Mouse (Mus musculus) hindbrain, embryonic 14.5 days (tissue): Measurements from ENCODE around the gene Slc9a1. TPM values are rescaled to one million over a fixed set of nuclear protein-coding genes. Genes with fewer than 3 reads are reported as not detected.

Experiments
- ATAC-seq: fragments of 200-750 bp; cut with Nextera tagmentation; 2 replicates; pipeline ENCODE4 v1.8.0; 2017; ENCODE audit warnings: moderate number of reproducible peaks, mild to moderate bottlenecking, moderate TSS enrichment, moderate library complexity; ENCODE audit not compliant: low FRiP score
- DNase-seq: peaks from one replicate; pipeline ENCODE4 v3.0.0-alpha.2; 2015; ENCODE audit warnings: low spot score
- H3K27ac ChIP-seq: fragments of 300-500 bp; sonication (generic); 2 replicates; pipeline ENCODE4 v1.5.1; 2014; ENCODE audit warnings: mild to moderate bottlenecking, moderate library complexity
- H3K27me3 ChIP-seq: fragments of 300-500 bp; sonication (generic); 2 replicates; pipeline ENCODE4 v1.6.1; 2014; ENCODE audit warnings: mild to moderate bottlenecking, low read length, mixed read lengths; ENCODE audit not compliant: control insufficient read depth, insufficient read depth
- H3K36me3 ChIP-seq: fragments of 300-500 bp; sonication (generic); replicated peaks from 2 replicates; pipeline ENCODE4 v1.6.1; 2014; ENCODE audit not compliant: control insufficient read depth, insufficient read depth
- H3K4me1 ChIP-seq: fragments of 300-500 bp; sonication (generic); replicated peaks from 2 replicates; pipeline ENCODE4 v1.6.1; 2014; ENCODE audit warnings: antibody characterized with exemption, low read length, mixed read lengths; ENCODE audit not compliant: control insufficient read depth, insufficient read depth
- H3K4me2 ChIP-seq: fragments of 300-500 bp; sonication (generic); replicated peaks from 2 replicates; pipeline ENCODE4 v1.6.1; 2014; ENCODE audit warnings: mild to moderate bottlenecking, moderate library complexity
- H3K4me3 ChIP-seq: fragments of 300-500 bp; sonication (generic); replicated peaks from 2 replicates; pipeline ENCODE4 v1.5.1; 2014; ENCODE audit warnings: mild to moderate bottlenecking, low read length
- H3K9ac ChIP-seq: fragments of 300-500 bp; sonication (generic); 2 replicates; pipeline ENCODE4 v1.6.1; 2014
- H3K9me3 ChIP-seq: fragments of 300-500 bp; sonication (generic); 2 replicates; pipeline ENCODE4 v1.6.1; 2016; ENCODE audit warnings: low read length; ENCODE audit not compliant: control insufficient read depth
- WGBS: fragments of 180-500 bp; shearing (Covaris S2); extraction: QIAGEN DNeasy Blood & Tissue Kit; methylation state at CpG from one replicate; pipeline ENCODE4 v1.1.7; 2014; 5-methylcytosine and 5-hydroxymethylcytosine counted together
- polyA plus RNA-seq: library from polyadenylated mRNA; unstranded; fragments of >200 nt; fragmentation: Nextera tagmentation; extraction: Ambion mirVana; gene quantifications from 2 replicates; pipeline ENCODE4 v1.2.1, GENCODE M21; 2014

Slc9a1 gene
- polyA plus RNA-seq, 1 experiment from 2014 or later = 8.5 TPM

DNA sequence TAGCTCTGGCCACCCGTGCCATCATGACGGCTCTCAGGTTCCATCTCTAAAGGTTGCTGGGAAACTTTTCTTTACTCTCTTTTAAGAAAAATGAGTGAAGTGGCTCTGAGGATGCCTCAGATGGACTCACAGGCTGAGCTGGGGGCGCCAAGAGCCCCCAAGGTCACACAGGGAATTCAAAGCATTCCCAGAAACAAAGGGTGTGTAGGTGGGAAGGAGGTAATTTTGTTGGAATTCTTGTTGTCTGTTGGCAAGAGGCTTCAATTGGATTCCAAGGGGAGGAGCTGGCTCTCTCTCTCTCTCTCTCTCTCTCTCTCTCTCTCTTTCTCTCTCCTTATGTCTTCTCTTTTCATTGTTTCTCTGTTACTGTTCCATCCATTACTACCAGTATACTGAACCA, 72.7 kb downstream of the Slc9a1 start:
- H3K9ac ChIP-seq = no peak overlapping the region
- no peak for ATAC-seq

DNA sequence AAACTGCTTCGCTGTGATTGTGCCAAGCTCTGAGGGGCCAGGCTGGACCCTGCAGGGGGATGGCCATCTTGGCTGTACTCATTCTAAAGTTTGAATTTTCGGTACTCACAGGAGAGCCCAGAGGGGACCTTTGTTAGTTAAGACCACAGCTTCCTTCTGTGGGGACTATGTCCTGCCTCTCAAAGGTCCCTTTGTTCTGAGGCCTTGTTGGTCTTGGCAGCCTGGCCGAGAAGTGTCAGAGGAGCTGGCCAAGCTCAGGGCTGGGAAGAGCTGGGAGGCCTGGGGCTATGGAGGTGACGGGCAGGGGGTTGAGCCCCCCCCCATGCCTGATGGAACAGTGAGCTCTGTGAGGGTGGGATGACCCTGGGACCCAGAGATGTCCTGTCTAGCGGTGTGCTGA, 73.6 kb downstream of the Slc9a1 start:
- Histone ChIP-seq H3K9me3 (no peaks in the 10 kb centered on the region), H3K27ac (peak overlapping the region; percentile 41; the same call in 1 of the 2 replicates), H3K4me1 (peaks cover 13% of the 10 kb centered on the region), H3K9ac (no peak overlapping the region), H3K4me2 (no peak overlapping the region), H3K4me3 (no peak overlapping the region), H3K27me3 (no peaks in the 10 kb centered on the region), H3K36me3 (no peaks in the 10 kb centered on the region)
- ATAC-seq (0 out of 2 replicates have a peak, but pooled peaks have one; percentile 42), DNase-seq (no peak)
- 50% methylated on average over 5 of the region's 5 CpGs for WGBS

More for the DNA sequence above, 72.7 kb downstream of the Slc9a1 start:
- H3K4me1 ChIP-seq = peaks cover 13% of the 10 kb centered on the region
- H3K4me2 ChIP-seq = no peak overlapping the region
- H3K27ac ChIP-seq = no peak overlapping the region
- WGBS = 35% methylated on average over 3 of the region's 3 CpGs
- no peaks in the 10 kb centered on the region for H3K36me3 ChIP-seq
- no peaks in the 10 kb centered on the region for H3K27me3 ChIP-seq
- no peak for DNase-seq
- H3K4me3 ChIP-seq = no peak overlapping the region
- no peaks in the 10 kb centered on the region for H3K9me3 ChIP-seq

DNA sequence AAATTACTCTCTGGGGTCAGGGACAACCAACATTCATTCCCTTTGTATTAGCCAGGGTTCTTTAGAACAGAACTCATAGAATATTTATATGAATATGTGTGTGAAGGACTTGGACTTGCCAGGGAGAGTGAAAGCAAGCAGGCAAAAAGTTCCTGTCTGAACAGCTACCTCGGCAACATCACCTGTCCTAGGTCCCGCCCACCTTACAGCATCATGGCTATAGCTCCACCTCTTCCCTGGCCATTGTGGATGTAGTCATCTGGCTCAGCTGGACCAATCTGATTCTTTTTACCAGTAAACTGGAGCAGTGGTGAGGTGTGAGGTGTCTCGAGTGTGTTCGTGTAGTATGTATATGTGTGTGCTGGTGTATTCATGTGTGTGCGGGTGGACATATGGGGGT, 76.2 kb downstream of the Slc9a1 start:
- no peak for ATAC-seq
- WGBS = 92% methylated on average over 5 of the region's 5 CpGs
- H3K36me3 ChIP-seq = no peaks in the 10 kb centered on the region
- H3K4me3 ChIP-seq = no peak overlapping the region
- H3K4me2 ChIP-seq = no peak overlapping the region
- no peaks in the 10 kb centered on the region for H3K9me3 ChIP-seq
- H3K9ac ChIP-seq = no peak overlapping the region
- no peak for DNase-seq
- H3K27ac ChIP-seq = no peak overlapping the region
- H3K4me1 ChIP-seq = no peaks in the 10 kb centered on the region
- no peaks in the 10 kb centered on the region for H3K27me3 ChIP-seq

DNA sequence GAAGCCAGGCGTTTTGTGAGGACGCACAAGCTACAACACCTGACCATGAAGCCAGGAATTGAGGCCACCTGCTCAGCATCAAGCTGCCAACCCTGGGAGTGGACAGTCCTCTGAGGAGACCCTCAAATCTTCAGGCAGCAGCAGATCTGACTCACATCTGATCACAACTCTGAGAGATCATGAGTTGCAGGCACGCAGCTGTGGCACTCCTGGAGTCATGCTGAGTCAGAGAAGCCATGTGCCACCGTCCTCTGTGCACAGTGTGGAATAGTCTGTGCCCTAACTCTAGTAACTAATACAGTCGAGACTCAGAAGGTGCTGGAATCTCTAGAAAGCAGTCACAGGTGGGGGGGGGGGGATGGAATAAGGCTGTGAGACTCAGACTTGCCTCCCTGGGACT, 77.9 kb downstream of the Slc9a1 start:
- Histone ChIP-seq H3K27ac (no peak overlapping the region), H3K9me3 (no peaks in the 10 kb centered on the region), H3K27me3 (no peaks in the 10 kb centered on the region), H3K4me1 (no peaks in the 10 kb centered on the region), H3K4me2 (no peak overlapping the region), H3K36me3 (no peaks in the 10 kb centered on the region), H3K9ac (no peak overlapping the region), H3K4me3 (no peak overlapping the region)
- DNase-seq = no peak
- no peak for ATAC-seq
- WGBS = 56% methylated on average over 5 of the region's 5 CpGs

DNA sequence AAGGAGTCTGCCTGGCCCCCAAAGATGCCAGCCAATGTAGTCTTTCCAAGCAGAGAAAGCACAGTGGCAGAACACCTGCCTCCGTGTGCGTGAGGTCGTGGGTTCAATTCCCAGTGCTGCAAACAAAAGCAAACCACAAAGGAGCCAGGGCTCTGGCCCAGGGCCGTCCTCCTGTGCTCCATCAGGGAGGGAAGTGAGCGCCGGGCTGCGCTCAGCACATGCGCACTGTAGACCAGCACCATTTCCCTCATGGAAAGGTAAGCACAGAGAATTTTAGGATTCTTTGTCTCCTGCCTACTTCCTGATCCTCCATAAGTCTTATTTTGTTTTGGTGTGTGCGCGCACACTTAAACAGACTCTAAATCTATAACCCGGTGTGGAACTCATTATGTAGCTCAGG, 78.5 kb downstream of the Slc9a1 start:
- H3K4me3 ChIP-seq = no peak overlapping the region
- 70% methylated on average over 11 of the region's 11 CpGs for WGBS
- no peak overlapping the region for H3K4me2 ChIP-seq
- no peak for ATAC-seq
- H3K4me1 ChIP-seq = no peaks in the 10 kb centered on the region
- no peaks in the 10 kb centered on the region for H3K36me3 ChIP-seq
- no peak overlapping the region for H3K9ac ChIP-seq
- no peaks in the 10 kb centered on the region for H3K27me3 ChIP-seq
- no peak for DNase-seq
- H3K9me3 ChIP-seq = no peaks in the 10 kb centered on the region
- no peak overlapping the region for H3K27ac ChIP-seq

DNA sequence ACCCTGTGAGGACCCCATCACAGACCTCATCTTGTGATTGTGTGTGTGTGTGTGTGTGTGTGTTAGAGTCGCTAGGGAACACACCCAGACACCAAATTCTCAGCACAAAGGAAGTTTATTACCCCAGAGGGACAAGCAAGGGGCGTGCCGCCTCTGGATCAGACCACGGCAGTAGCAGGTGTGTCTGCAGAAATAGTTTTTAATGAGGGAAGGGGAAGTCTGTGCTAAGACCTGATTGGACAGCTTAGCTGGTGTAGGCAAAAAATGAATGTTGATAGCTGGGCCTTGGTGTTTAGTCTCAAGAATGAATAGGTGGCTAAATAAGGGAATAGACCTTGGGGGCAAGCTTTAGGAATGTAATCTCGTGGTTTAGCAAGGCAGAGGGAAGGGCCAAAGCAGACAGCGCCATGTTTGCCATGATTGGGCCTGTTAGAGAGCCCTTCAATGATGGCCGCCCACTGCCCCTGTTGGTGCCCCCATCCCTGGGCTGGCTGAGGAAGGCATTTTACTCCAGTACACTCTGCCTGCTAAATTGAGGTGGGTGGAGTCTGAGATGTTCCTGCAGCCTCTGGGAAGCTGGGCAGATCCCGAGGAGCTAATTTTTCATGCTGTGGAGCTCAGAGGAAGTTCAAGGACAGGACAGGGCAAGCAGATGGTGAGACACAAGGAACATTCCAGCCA, 79.3 kb downstream of the Slc9a1 start:
- Histone ChIP-seq H3K27me3 (no peaks in the 10 kb centered on the region), H3K36me3 (no peaks in the 10 kb centered on the region), H3K4me2 (no peak overlapping the region), H3K9me3 (no peaks in the 10 kb centered on the region), H3K4me3 (no peak overlapping the region), H3K4me1 (no peaks in the 10 kb centered on the region), H3K27ac (no peak overlapping the region), H3K9ac (no peak overlapping the region)
- DNase-seq = no peak
- no peak for ATAC-seq
- WGBS = 67% methylated on average over 8 of the region's 8 CpGs

DNA sequence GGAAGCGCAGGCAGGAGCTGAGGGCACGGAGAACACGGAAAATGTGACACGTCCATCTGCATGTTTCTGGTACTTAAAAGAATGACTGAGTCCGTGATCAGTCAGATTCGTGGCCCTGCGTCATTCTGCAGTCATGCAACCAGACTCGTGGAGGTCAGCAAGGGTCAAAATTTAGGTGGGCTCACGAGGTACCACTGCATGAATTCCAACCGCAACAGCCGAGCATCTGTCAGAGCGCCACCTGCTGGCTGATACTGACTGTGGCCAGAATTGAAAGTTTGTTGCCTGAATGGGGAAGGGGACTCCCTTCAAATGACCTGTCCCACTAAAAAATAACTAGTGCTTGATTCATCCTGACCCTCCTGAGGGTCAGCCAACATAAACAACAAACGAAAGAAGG, 80.2 kb downstream of the Slc9a1 start:
- H3K27me3 ChIP-seq = no peaks in the 10 kb centered on the region
- H3K4me2 ChIP-seq = peak overlapping the region; percentile 23; the same call in 1 of the 2 replicates
- no peak for ATAC-seq
- no peaks in the 10 kb centered on the region for H3K9me3 ChIP-seq
- H3K4me3 ChIP-seq = no peak overlapping the region
- 13% methylated on average over 13 of the region's 13 CpGs for WGBS
- H3K4me1 ChIP-seq = no peaks in the 10 kb centered on the region
- no peak overlapping the region for H3K27ac ChIP-seq
- DNase-seq = peak; percentile 61
- no peaks in the 10 kb centered on the region for H3K36me3 ChIP-seq
- H3K9ac ChIP-seq = no peak overlapping the region

DNA sequence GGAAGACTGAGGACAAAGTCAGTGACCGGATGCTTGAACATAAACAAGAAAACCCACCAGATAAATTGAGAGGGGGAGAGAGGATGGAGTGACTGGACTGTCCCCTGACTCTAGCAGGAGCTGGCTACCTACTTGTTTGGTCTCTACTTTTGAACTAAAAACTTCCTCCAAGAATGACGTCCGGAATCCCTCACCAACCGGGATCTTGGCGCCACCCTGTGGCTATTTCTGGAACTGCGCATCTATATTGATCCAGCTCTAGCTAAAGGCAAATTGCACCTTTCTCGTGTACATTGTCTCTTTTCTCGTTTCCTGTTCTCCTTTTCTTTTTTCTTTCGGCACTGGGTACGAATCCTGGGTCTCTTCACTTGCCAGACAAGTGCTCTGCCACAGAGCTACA, 82.0 kb downstream of the Slc9a1 start:
- 11% methylated on average over 10 of the region's 10 CpGs for WGBS

DNA sequence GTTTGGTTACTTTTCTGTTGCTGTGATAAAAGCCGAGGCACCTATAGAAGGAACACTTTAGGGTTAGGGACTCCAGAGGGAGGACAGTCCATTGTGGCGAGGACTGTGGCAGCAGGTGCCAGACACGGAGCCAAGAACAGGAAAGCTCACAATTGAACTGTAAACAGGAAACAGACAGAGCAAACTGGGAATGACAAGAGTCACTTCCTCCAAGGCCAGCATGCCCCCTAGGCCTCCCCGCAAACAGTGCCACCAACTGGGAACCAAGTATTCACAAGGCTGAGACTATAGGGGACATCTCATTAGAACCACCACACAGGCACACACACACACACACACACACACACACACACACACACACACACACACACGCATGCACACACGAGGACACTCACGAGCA, 82.9 kb downstream of the Slc9a1 start:
- 74% methylated on average over 7 of the region's 7 CpGs for WGBS
- Histone ChIP-seq H3K27me3 (no peaks in the 10 kb centered on the region), H3K27ac (no peak overlapping the region), H3K36me3 (no peaks in the 10 kb centered on the region), H3K9ac (no peak overlapping the region), H3K4me1 (no peaks in the 10 kb centered on the region), H3K9me3 (no peaks in the 10 kb centered on the region), H3K4me2 (no peak overlapping the region), H3K4me3 (no peak overlapping the region)
- DNase-seq (no peak), ATAC-seq (no peak)

More for the DNA sequence above, 82.0 kb downstream of the Slc9a1 start:
- H3K27ac ChIP-seq = no peak overlapping the region
- H3K4me2 ChIP-seq = no peak overlapping the region
- no peaks in the 10 kb centered on the region for H3K9me3 ChIP-seq
- H3K9ac ChIP-seq = no peak overlapping the region
- no peak for ATAC-seq
- no peaks in the 10 kb centered on the region for H3K36me3 ChIP-seq
- peak; percentile 96 for DNase-seq
- no peak overlapping the region for H3K4me3 ChIP-seq
- no peaks in the 10 kb centered on the region for H3K27me3 ChIP-seq
- no peaks in the 10 kb centered on the region for H3K4me1 ChIP-seq

DNA sequence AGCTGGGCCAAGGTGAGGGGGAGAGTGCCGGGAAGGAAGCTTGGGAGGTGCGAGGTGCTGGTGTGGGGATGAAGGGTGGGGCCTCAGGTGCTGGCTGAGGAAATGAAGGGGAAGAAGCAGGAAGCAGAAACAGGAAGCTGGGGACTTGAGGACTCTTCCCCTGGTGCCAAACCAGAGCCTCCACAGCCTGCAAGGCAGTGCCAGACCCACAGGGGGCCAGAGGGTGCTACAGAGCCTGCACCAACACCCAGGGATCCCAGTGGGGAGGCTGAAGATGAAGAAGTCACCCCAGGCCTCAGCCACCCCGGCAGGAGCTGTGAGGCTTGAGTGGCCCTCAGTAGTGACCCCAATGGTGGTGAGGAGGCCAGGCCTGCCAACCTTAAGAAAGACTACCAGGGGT, 88.5 kb downstream of the Slc9a1 start:
- 72% methylated on average over 3 of the region's 3 CpGs for WGBS
- no peak for ATAC-seq

More for the DNA sequence above, 88.5 kb downstream of the Slc9a1 start:
- H3K9ac ChIP-seq = no peak overlapping the region
- no peaks in the 10 kb centered on the region for H3K9me3 ChIP-seq
- no peaks in the 10 kb centered on the region for H3K36me3 ChIP-seq
- no peaks in the 10 kb centered on the region for H3K4me1 ChIP-seq
- DNase-seq = no peak
- H3K4me2 ChIP-seq = no peak overlapping the region
- no peak overlapping the region for H3K4me3 ChIP-seq
- H3K27ac ChIP-seq = no peak overlapping the region
- H3K27me3 ChIP-seq = no peaks in the 10 kb centered on the region
